Mouse (Mus musculus): ENCODE measurements around the gene Fam83f.

GRCm38 (mm10) chr15:80717431-80717830 lies 45.8 kb downstream of the Fam83f start:
- no peak for TF ChIP-seq CTCF (IDR thresholded peaks at IDR 0.05; ENCODE audit: extremely low read depth, insufficient read depth, low read length)
- TF ChIP-seq POLR2A (IDR thresholded peaks at IDR 0.05; ENCODE audit: extremely low read depth, insufficient read depth, low read length), result no peak

All from cortical plate, adult 2 months (tissue).